Mouse (Mus musculus) forebrain, embryonic 14.5 days (tissue): ENCODE results near the gene Agtpbp1. TPM values are rescaled to one million over a fixed set of nuclear protein-coding genes. Genes with fewer than 3 reads are reported as not detected.
"Not testable (repeated sequence)": the region's sequence is repeated elsewhere in the genome, so short reads cannot be mapped to it uniquely, and the experiment has no call there.

Source experiments
- ATAC-seq: fragments of 200-750 bp; cut with Nextera tagmentation; 2 replicates; pipeline ENCODE4 v1.8.0; 2017; ENCODE audit warnings: mild to moderate bottlenecking, moderate library complexity
- DNase-seq: peaks from one replicate; pipeline ENCODE4 v3.0.0-alpha.2; 2015; ENCODE audit warnings: low spot score
- H3K27ac ChIP-seq: fragments of 300-500 bp; sonication (generic); 2 replicates; pipeline ENCODE4 v1.5.1; 2014; ENCODE audit warnings: low read depth, mild to moderate bottlenecking, control low read depth, low read length, moderate library complexity
- H3K27me3 ChIP-seq: fragments of 300-500 bp; sonication (generic); replicated peaks from 2 replicates; pipeline ENCODE4 v1.6.1; 2014; ENCODE audit warnings: low read length, control low read depth, mixed read lengths; ENCODE audit not compliant: control insufficient read depth, insufficient read depth
- H3K36me3 ChIP-seq: fragments of 300-500 bp; sonication (generic); 2 replicates; pipeline ENCODE4 v1.6.1; 2014; ENCODE audit warnings: low read length, control low read depth; ENCODE audit not compliant: control insufficient read depth, insufficient read depth
- H3K4me1 ChIP-seq: fragments of 300-500 bp; sonication (generic); 2 replicates; pipeline ENCODE4 v1.6.1; 2014; ENCODE audit warnings: antibody characterized with exemption, low read length, control low read depth; ENCODE audit not compliant: control insufficient read depth, insufficient read depth
- H3K4me2 ChIP-seq: fragments of 300-500 bp; sonication (generic); 2 replicates; pipeline ENCODE4 v1.6.1; 2014; ENCODE audit warnings: mild to moderate bottlenecking, control low read depth, low read length
- H3K4me3 ChIP-seq: fragments of 300-500 bp; sonication (generic); 2 replicates; pipeline ENCODE4 v1.5.1; 2014; ENCODE audit warnings: low read depth, low read length, control low read depth
- H3K9ac ChIP-seq: fragments of 300-500 bp; sonication (generic); 2 replicates; pipeline ENCODE4 v1.6.1; 2014; ENCODE audit warnings: mild to moderate bottlenecking, low read length, control low read depth, moderate library complexity
- H3K9me3 ChIP-seq: fragments of 300-500 bp; sonication (generic); replicated peaks from 2 replicates; pipeline ENCODE4 v1.6.1; 2016; ENCODE audit warnings: low read length, control low read depth, mixed read lengths; ENCODE audit not compliant: control insufficient read depth
- WGBS: fragments of 180-500 bp; shearing (Covaris S2); extraction: QIAGEN DNeasy Blood & Tissue Kit; methylation state at CpG from one replicate; pipeline ENCODE4 v1.1.7; 2014; 5-methylcytosine and 5-hydroxymethylcytosine counted together
- polyA plus RNA-seq: library from polyadenylated mRNA; unstranded; fragments of >200 nt; fragmentation: Nextera tagmentation; extraction: Ambion mirVana; gene quantifications from 2 replicates; pipeline ENCODE4 v1.2.1, GENCODE M21; 2014

Gene Agtpbp1
- polyA plus RNA-seq, 1 experiment from 2014 or later = 51.8 TPM

- DNase-seq (no peak), ATAC-seq (no peak)
- no peaks in the 10 kb centered on the region for H3K9me3 ChIP-seq
- H3K4me2 ChIP-seq = no peak overlapping the region
- no peaks in the 10 kb centered on the region for H3K4me1 ChIP-seq
- peaks cover 83% of the 10 kb centered on the region for H3K36me3 ChIP-seq
- no peak overlapping the region for H3K9ac ChIP-seq
- no peaks in the 10 kb centered on the region for H3K27me3 ChIP-seq
- 88% methylated on average over 4 of the region's 4 CpGs for WGBS
- H3K27ac ChIP-seq = no peak overlapping the region
- no peak overlapping the region for H3K4me3 ChIP-seq
Measured at GRCm38 (mm10) chr13:59613868-59614267, 28.8 kb upstream of the Agtpbp1 start.

- Histone ChIP-seq H3K4me2 (no peak overlapping the region), H3K4me1 (no peaks in the 10 kb centered on the region), H3K27me3 (no peaks in the 10 kb centered on the region), H3K4me3 (no peak overlapping the region), H3K9me3 (no peaks in the 10 kb centered on the region), H3K36me3 (peaks cover 92% of the 10 kb centered on the region), H3K9ac (no peak overlapping the region), H3K27ac (no peak overlapping the region)
- ATAC-seq (no peak), DNase-seq (no peak)
- WGBS = 94% methylated on average over 2 of the region's 2 CpGs
Measured at GRCm38 (mm10) chr13:59610437-59610836, 25.4 kb upstream of the Agtpbp1 start.

- Histone ChIP-seq H3K4me3 (no peak overlapping the region), H3K4me1 (no peaks in the 10 kb centered on the region), H3K27me3 (no peaks in the 10 kb centered on the region), H3K9ac (no peak overlapping the region), H3K36me3 (peaks cover 92% of the 10 kb centered on the region), H3K9me3 (no peaks in the 10 kb centered on the region), H3K27ac (no peak overlapping the region), H3K4me2 (no peak overlapping the region)
- 86% methylated on average over 4 of the region's 4 CpGs for WGBS
- ATAC-seq (no peak), DNase-seq (no peak)
Measured at GRCm38 (mm10) chr13:59609885-59610284, 24.9 kb upstream of the Agtpbp1 start.

GRCm38 (mm10) chr13:59605221-59605922 is 20.3 kb upstream of the Agtpbp1 start:
- WGBS = 87% methylated on average over 10 of the region's 10 CpGs
- Histone ChIP-seq H3K27me3 (no peaks in the 10 kb centered on the region), H3K36me3 (peaks cover 91% of the 10 kb centered on the region), H3K9me3 (no peaks in the 10 kb centered on the region), H3K4me1 (no peaks in the 10 kb centered on the region), H3K9ac (no peak overlapping the region), H3K4me3 (no peak overlapping the region), H3K27ac (no peak overlapping the region), H3K4me2 (no peak overlapping the region)
- DNase-seq (no peak), ATAC-seq (no peak)

- Histone ChIP-seq H3K27me3 (no peaks in the 10 kb centered on the region), H3K4me3 (no peak overlapping the region), H3K4me2 (no peak overlapping the region), H3K36me3 (peaks cover 91% of the 10 kb centered on the region), H3K27ac (no peak overlapping the region), H3K4me1 (no peaks in the 10 kb centered on the region), H3K9ac (no peak overlapping the region), H3K9me3 (no peaks in the 10 kb centered on the region)
- ATAC-seq = no peak
- WGBS = 94% methylated on average over 1 of the region's 1 CpGs
- DNase-seq = no peak
Measured at GRCm38 (mm10) chr13:59604511-59604910, 19.5 kb upstream of the Agtpbp1 start.

GRCm38 (mm10) chr13:59603096-59603495 is 18.1 kb upstream of the Agtpbp1 start:
- Histone ChIP-seq H3K9ac (no peak overlapping the region), H3K27me3 (no peaks in the 10 kb centered on the region), H3K27ac (no peak overlapping the region), H3K4me3 (no peak overlapping the region), H3K4me1 (no peaks in the 10 kb centered on the region), H3K4me2 (no peak overlapping the region), H3K9me3 (no peaks in the 10 kb centered on the region), H3K36me3 (peaks cover 84% of the 10 kb centered on the region)
- no peak for ATAC-seq
- 93% methylated on average over 5 of the region's 5 CpGs for WGBS
- no peak for DNase-seq

- H3K9ac ChIP-seq = no peak overlapping the region
- H3K27ac ChIP-seq = no peak overlapping the region
- H3K36me3 ChIP-seq = peaks cover 82% of the 10 kb centered on the region
- no peak overlapping the region for H3K4me3 ChIP-seq
- H3K4me1 ChIP-seq = no peaks in the 10 kb centered on the region
- no peaks in the 10 kb centered on the region for H3K27me3 ChIP-seq
- no peak overlapping the region for H3K4me2 ChIP-seq
- ATAC-seq (no peak), DNase-seq (no peak)
- WGBS = 97% methylated on average over 1 of the region's 1 CpGs
- H3K9me3 ChIP-seq = no peaks in the 10 kb centered on the region
Measured at GRCm38 (mm10) chr13:59592630-59593029, 7.6 kb upstream of the Agtpbp1 start.

GRCm38 (mm10) chr13:59592058-59592457 is 7.0 kb upstream of the Agtpbp1 start:
- not testable (repeated sequence) for H3K4me3 ChIP-seq, H3K9me3 ChIP-seq, DNase-seq, H3K27me3 ChIP-seq, H3K4me2 ChIP-seq, H3K9ac ChIP-seq, H3K27ac ChIP-seq, ATAC-seq, H3K4me1 ChIP-seq
- peaks cover 86% of the 10 kb centered on the region for H3K36me3 ChIP-seq
- 98% methylated on average over 3 of the region's 3 CpGs for WGBS

- no peak overlapping the region for H3K9ac ChIP-seq
- peaks cover 76% of the 10 kb centered on the region for H3K36me3 ChIP-seq
- DNase-seq = no peak
- no peaks in the 10 kb centered on the region for H3K27me3 ChIP-seq
- peaks cover 15% of the 10 kb centered on the region for H3K4me1 ChIP-seq
- no peak overlapping the region for H3K27ac ChIP-seq
- ATAC-seq = no peak
- H3K4me3 ChIP-seq = no peak overlapping the region
- H3K9me3 ChIP-seq = no peaks in the 10 kb centered on the region
- H3K4me2 ChIP-seq = no peak overlapping the region
- 91% methylated on average over 4 of the region's 4 CpGs for WGBS
Measured at GRCm38 (mm10) chr13:59590691-59591090, 5.7 kb upstream of the Agtpbp1 start.
